Mouse (Mus musculus): Measurements from ENCODE around the gene Pax7. TPM values are rescaled to one million over a fixed set of nuclear protein-coding genes. Genes with fewer than 3 reads are reported as not detected.

Gene Pax7
- total RNA-seq, 2 experiments from 2014 or later: not detected

GRCm38 (mm10) chr4:139758512-139759340 lies 74.6 kb downstream of the Pax7 start:
- no peak for DNase-seq (ENCODE audit: low spot score in 2 of 2)

GRCm38 (mm10) chr4:139756931-139757330 lies 76.4 kb downstream of the Pax7 start:
- DNase-seq (ENCODE audit: low spot score in 2 of 2): no peak

- DNase-seq (ENCODE audit: low spot score in 2 of 2): no peak
Measured at GRCm38 (mm10) chr4:139754148-139754710, 79.1 kb downstream of the Pax7 start.

GRCm38 (mm10) chr4:139750926-139751325 lies 82.4 kb downstream of the Pax7 start:
- no peak for DNase-seq (ENCODE audit: low spot score in 2 of 2)

GRCm38 (mm10) chr4:139747190-139747936 lies 86.0 kb downstream of the Pax7 start:
- DNase-seq (ENCODE audit: low spot score in 2 of 2): no peak

- DNase-seq (ENCODE audit: low spot score in 2 of 2): no peak
Measured at GRCm38 (mm10) chr4:139746177-139746576, 87.2 kb downstream of the Pax7 start.

GRCm38 (mm10) chr4:139744765-139745395 lies 88.4 kb downstream of the Pax7 start:
- no peak for DNase-seq (ENCODE audit: low spot score in 2 of 2)

- DNase-seq (ENCODE audit: low spot score in 2 of 2): no peak
Measured at GRCm38 (mm10) chr4:139743626-139744025, 89.7 kb downstream of the Pax7 start.

GRCm38 (mm10) chr4:139737035-139737434 lies 96.3 kb downstream of the Pax7 start:
- DNase-seq (ENCODE audit: low spot score in 2 of 2): peak; percentile 69 to 74

GRCm38 (mm10) chr4:139727101-139727500 lies 106.2 kb downstream of the Pax7 start:
- no peak for DNase-seq (ENCODE audit: low spot score in 2 of 2)

GRCm38 (mm10) chr4:139725421-139725820 lies 107.9 kb downstream of the Pax7 start:
- DNase-seq (ENCODE audit: low spot score in 2 of 2): no peak

GRCm38 (mm10) chr4:139724296-139724695 lies 109.0 kb downstream of the Pax7 start:
- no peak for DNase-seq (ENCODE audit: low spot score in 2 of 2)

GRCm38 (mm10) chr4:139718978-139719377 lies 114.3 kb downstream of the Pax7 start:
- no peak for DNase-seq (ENCODE audit: low spot score in 2 of 2)

- DNase-seq (ENCODE audit: low spot score in 2 of 2): peak; percentile 45 to 53
Measured at GRCm38 (mm10) chr4:139716477-139717169, 116.7 kb downstream of the Pax7 start.

GRCm38 (mm10) chr4:139715241-139715932 lies 117.9 kb downstream of the Pax7 start:
- DNase-seq (ENCODE audit: low spot score in 2 of 2): no peak

- no peak for DNase-seq (ENCODE audit: low spot score in 2 of 2)
Measured at GRCm38 (mm10) chr4:139710467-139711334, 122.6 kb downstream of the Pax7 start.

- no peak for DNase-seq (ENCODE audit: low spot score in 2 of 2)
Measured at GRCm38 (mm10) chr4:139705986-139706385, 127.3 kb downstream of the Pax7 start.

- no peak for DNase-seq (ENCODE audit: low spot score in 2 of 2)
Measured at GRCm38 (mm10) chr4:139703468-139703867, 129.9 kb downstream of the Pax7 start.

- DNase-seq (ENCODE audit: low spot score in 2 of 2): no peak
Measured at GRCm38 (mm10) chr4:139702914-139703313, 130.4 kb downstream of the Pax7 start.
